Mouse (Mus musculus): ENCODE data around the gene 4933402J07Rik.

- no peak for TF ChIP-seq CTCF (IDR thresholded peaks at IDR 0.05; ENCODE audit: control insufficient read depth, insufficient read depth, low read length)
- TF ChIP-seq POLR2A (IDR thresholded peaks at IDR 0.05; ENCODE audit: borderline replicate concordance, control insufficient read depth, low read depth, low read length), result no peak
These were observed 57.5 kb downstream of the 4933402J07Rik start for GRCm38 (mm10) chr8:87621181-87621580.

Data from bone marrow, adult 2 months (tissue).